Mouse (Mus musculus): ENCODE measurements around the gene Pithd1. TPM values are rescaled to one million over a fixed set of nuclear protein-coding genes. Genes with fewer than 3 reads are reported as not detected.
A peak's percentile ranks its signal among the peaks of the same experiment; 100 is the strongest.

The Pithd1 gene
- 64.8 and 65.8 TPM in 2 replicates for polyA plus RNA-seq (2014; fragmentation: Nextera tagmentation; extraction: Ambion mirVana)

DNA sequence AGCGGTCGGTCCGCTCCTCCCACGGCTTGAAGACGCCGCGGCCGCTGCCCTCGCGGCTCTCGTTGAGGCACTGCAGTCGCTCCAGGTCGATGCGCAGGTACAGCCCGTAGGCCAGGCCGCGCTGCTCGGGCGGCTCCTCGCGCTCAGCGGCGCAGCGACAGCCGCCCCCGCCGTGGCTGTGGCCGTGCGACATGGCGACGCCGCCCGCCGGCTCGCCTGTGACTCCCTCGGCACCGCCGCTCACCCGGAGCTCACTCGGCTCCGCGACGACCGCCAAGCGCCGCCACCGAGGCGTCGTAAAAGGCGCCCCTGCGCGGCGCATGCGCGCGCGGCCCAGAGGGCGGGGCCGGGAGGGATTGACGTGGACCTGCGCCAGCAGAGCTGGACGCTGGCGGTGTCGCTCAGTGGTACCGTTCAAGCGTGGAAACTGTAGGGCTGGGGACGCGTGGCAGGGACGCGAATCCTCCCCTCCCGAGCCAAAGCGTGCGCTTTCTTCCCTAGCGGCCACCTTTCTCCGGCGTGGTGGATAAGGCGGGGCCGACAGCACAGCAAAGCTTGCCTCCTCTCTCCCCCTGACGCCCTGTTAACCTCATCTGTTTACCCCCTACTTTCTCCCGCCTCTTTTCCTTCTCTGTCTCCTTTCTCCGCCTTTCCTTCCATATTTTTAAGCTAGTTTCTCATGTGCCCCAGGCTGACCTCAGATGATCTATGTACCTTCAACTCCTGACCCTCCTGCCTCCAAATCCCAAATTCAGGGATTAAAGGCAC is at the start of gene Pithd1:
TSS of gene Pithd1 (minus strand) at position 322 of the 768 bp plus-strand sequence.
- DNase-seq (ENCODE audit: low spot score, missing footprints): peak; percentile 99
- no peaks in the 10 kb centered on the region for H3K9me3 ChIP-seq (ENCODE audit: control insufficient read depth, low read length)
- H3K27ac ChIP-seq (ENCODE audit: low read depth, low read length): peak within 1 kb of the TSS; percentile 68
- H3K36me3 ChIP-seq (ENCODE audit: control insufficient read depth, insufficient read depth, low read length): peaks cover 7% of the 10 kb centered on the region; the same call in 1 of the 2 replicates
- peak within 1 kb of the TSS; percentile 96 for H3K4me3 ChIP-seq (ENCODE audit: low read depth, low read length)
- peaks cover 10% of the 10 kb centered on the region for H3K4me1 ChIP-seq (ENCODE audit: control insufficient read depth, insufficient read depth, low read length)
- peak within 1 kb of the TSS; percentile 64 for H3K4me2 ChIP-seq
- ATAC-seq (ENCODE audit: low FRiP score): peak; percentile 94
- under 1% methylated on average over 63 of the region's 81 CpGs for WGBS
- peak within 1 kb of the TSS; percentile 94 for H3K9ac ChIP-seq (ENCODE audit: low read length)
- no peaks in the 10 kb centered on the region for H3K27me3 ChIP-seq (ENCODE audit: control insufficient read depth, insufficient read depth, low read length)

DNA sequence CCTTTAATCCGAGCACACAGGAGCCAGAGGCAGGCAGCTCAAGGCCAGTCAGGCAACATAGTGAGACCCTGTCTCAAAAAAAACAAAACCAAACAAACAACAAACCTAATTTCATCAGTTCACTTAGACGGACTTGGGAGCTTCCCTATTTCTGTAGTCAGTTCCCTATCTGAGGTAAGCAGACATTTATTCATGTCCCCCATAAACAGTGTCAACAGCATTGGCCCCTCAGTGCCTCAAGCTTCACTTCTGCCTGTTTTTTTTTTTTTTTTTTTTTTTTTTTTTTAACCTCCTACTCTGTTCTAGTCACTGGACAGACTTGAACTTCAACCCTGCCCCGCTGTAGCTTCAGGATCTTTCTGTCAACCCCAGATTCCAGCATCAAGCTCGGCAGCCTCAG is 48.0 kb upstream of the Pithd1 start:
- peaks cover 13% of the 10 kb centered on the region for H3K4me1 ChIP-seq (ENCODE audit: control insufficient read depth, insufficient read depth, low read length)
- no peaks in the 10 kb centered on the region for H3K9me3 ChIP-seq (ENCODE audit: control insufficient read depth, low read length)
- ATAC-seq (ENCODE audit: low FRiP score) (no peak), DNase-seq (ENCODE audit: low spot score, missing footprints) (peak; percentile 67)
- no peak overlapping the region for H3K4me2 ChIP-seq
- no peaks in the 10 kb centered on the region for H3K27me3 ChIP-seq (ENCODE audit: control insufficient read depth, insufficient read depth, low read length)
- WGBS: 61% methylated on average over 4 of the region's 4 CpGs
- H3K27ac ChIP-seq (ENCODE audit: low read depth, low read length): no peak overlapping the region
- no peak overlapping the region for H3K9ac ChIP-seq (ENCODE audit: low read length)
- H3K4me3 ChIP-seq (ENCODE audit: low read depth, low read length): no peak overlapping the region
- no peaks in the 10 kb centered on the region for H3K36me3 ChIP-seq (ENCODE audit: control insufficient read depth, insufficient read depth, low read length)

DNA sequence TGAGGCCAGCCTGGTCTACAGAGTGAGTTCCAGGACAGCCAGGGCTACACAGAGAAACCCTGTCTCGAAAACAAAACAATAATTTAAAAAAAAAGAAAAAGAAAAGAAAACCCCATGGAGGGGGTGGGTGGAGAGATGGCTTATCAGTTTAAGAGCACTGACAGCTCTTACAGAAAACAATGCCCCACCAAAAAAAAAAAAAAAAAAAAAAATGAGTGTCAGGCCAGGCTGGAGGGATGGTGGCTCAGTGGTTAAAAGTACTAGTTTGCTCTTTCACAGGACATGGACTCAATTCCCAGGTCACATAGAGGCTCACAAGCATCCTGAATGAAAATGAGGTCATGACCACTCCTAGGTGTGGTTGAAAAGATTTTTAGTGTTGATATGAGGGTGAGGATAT is 46.2 kb upstream of the Pithd1 start:
- 76% methylated on average over 1 of the region's 1 CpGs for WGBS
- no peaks in the 10 kb centered on the region for H3K36me3 ChIP-seq (ENCODE audit: control insufficient read depth, insufficient read depth, low read length)
- no peak overlapping the region for H3K4me2 ChIP-seq
- DNase-seq (ENCODE audit: low spot score, missing footprints): peak; percentile 49
- no peak overlapping the region for H3K27ac ChIP-seq (ENCODE audit: low read depth, low read length)
- H3K9me3 ChIP-seq (ENCODE audit: control insufficient read depth, low read length): no peaks in the 10 kb centered on the region
- ATAC-seq (ENCODE audit: low FRiP score): no peak
- H3K27me3 ChIP-seq (ENCODE audit: control insufficient read depth, insufficient read depth, low read length): no peaks in the 10 kb centered on the region
- H3K9ac ChIP-seq (ENCODE audit: low read length): no peak overlapping the region
- H3K4me3 ChIP-seq (ENCODE audit: low read depth, low read length): no peak overlapping the region
- H3K4me1 ChIP-seq (ENCODE audit: control insufficient read depth, insufficient read depth, low read length): peaks cover 13% of the 10 kb centered on the region

DNA sequence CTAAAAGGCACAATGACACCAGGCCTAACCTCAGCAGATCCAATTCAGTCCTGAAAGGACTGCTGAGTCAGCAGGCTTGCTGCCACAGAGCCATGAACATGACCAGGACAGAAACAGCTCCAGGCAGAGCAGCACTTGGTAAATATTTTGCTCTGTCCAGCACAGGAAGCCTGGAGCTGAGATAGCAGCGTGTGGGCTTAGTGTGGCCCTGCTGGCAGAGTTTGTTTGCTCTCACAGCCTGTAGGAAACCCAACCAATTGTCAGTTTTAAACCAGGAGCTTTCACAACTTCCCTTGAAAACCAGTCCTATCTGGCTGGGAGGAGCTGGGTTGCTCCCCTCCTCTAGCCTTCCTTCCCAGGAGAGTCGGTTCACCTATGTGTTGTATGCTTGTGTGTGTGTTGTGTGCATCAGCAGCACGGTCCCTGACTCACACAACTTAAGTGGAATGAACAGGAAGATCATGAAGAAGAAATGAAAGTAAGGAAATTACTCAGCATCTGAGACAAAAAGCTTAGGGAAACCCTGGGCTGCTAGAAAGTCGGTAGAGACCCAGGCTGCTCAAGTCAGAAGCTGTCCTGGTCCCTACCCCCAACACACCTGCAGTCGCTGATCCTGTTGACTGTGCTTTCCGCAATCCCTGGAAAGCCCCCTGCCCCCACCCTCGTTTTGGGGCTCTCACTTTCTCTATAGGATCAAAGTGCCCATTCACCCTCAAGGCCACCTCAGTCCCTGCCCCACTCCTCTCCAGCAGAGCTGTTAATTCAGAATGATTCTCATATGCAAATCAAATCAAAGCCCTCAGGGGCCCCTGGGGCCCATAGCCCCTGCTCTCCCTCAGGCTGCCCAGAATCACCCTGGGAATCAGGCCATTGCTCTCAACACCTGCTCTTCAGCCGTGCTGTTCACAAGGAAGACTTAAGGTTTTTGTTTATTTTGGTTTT is 44.2 kb upstream of the Pithd1 start:
- H3K27ac ChIP-seq (ENCODE audit: low read depth, low read length): peak overlapping the region; percentile 55; the same call in 1 of the 2 replicates
- peak; percentile 88 for DNase-seq (ENCODE audit: low spot score, missing footprints)
- H3K4me3 ChIP-seq (ENCODE audit: low read depth, low read length): no peak overlapping the region
- H3K9me3 ChIP-seq (ENCODE audit: control insufficient read depth, low read length): no peaks in the 10 kb centered on the region
- no peaks in the 10 kb centered on the region for H3K36me3 ChIP-seq (ENCODE audit: control insufficient read depth, insufficient read depth, low read length)
- H3K4me2 ChIP-seq: no peak overlapping the region
- peaks cover 13% of the 10 kb centered on the region for H3K4me1 ChIP-seq (ENCODE audit: control insufficient read depth, insufficient read depth, low read length)
- no peaks in the 10 kb centered on the region for H3K27me3 ChIP-seq (ENCODE audit: control insufficient read depth, insufficient read depth, low read length)
- WGBS: 5% methylated on average over 8 of the region's 8 CpGs
- ATAC-seq (ENCODE audit: low FRiP score): peak; percentile 68
- 0 out of 2 replicates have a peak overlapping the region, but pooled peaks have one; percentile 1 for H3K9ac ChIP-seq (ENCODE audit: low read length)

DNA sequence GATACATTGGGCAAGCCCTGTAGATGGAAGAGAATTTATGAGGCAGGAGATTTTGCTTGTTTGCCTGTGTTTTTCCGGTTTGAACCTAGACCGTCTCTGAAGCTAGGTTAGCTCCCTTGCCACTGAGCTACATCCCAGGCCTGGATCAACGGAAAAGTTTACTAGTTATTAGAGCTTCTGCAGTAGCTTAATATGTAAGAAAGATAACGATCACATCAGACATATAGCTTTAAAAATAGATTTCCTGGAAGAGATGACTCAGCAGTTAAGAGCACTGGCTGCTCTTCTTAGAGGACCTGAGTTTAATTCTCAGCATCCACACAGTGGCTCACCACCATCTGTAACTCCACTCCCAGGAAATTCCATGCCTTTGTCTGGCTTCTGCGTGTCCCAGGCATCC is 41.6 kb upstream of the Pithd1 start:
- DNase-seq (ENCODE audit: low spot score, missing footprints) (no peak), ATAC-seq (ENCODE audit: low FRiP score) (no peak)
- no peak overlapping the region for H3K4me2 ChIP-seq
- H3K4me3 ChIP-seq (ENCODE audit: low read depth, low read length): no peak overlapping the region
- 85% methylated on average over 5 of the region's 5 CpGs for WGBS
- no peaks in the 10 kb centered on the region for H3K9me3 ChIP-seq (ENCODE audit: control insufficient read depth, low read length)
- no peaks in the 10 kb centered on the region for H3K36me3 ChIP-seq (ENCODE audit: control insufficient read depth, insufficient read depth, low read length)
- no peak overlapping the region for H3K9ac ChIP-seq (ENCODE audit: low read length)
- H3K27me3 ChIP-seq (ENCODE audit: control insufficient read depth, insufficient read depth, low read length): no peaks in the 10 kb centered on the region
- peaks cover 13% of the 10 kb centered on the region for H3K4me1 ChIP-seq (ENCODE audit: control insufficient read depth, insufficient read depth, low read length)
- no peak overlapping the region for H3K27ac ChIP-seq (ENCODE audit: low read depth, low read length)

DNA sequence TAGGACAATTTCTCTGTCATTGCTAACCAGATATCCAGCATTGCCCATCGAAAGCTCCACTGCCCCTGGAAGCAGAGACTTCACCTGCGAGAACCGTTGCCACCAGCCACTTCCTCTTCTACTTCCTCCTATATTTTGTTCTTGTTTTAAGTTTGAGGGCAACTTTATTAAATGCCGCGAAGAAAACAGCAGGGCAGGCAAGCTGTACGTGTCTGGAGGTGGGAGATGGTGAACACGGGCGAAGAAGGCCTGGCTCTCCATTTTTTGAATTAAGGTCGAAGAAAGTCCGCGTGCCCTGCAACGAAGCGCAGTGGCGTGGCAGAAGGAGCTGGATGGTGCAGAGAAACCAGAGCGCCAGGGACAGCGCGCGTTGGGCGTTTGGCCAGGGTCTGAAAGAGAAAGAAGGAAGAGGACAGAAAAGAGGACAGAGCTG is 41.1 kb upstream of the Pithd1 start:
- Histone ChIP-seq H3K4me3 (ENCODE audit: low read depth, low read length) (no peak overlapping the region), H3K4me2 (no peak overlapping the region), H3K27me3 (ENCODE audit: control insufficient read depth, insufficient read depth, low read length) (no peaks in the 10 kb centered on the region), H3K27ac (ENCODE audit: low read depth, low read length) (no peak overlapping the region), H3K9me3 (ENCODE audit: control insufficient read depth, low read length) (no peaks in the 10 kb centered on the region), H3K9ac (ENCODE audit: low read length) (no peak overlapping the region), H3K36me3 (ENCODE audit: control insufficient read depth, insufficient read depth, low read length) (no peaks in the 10 kb centered on the region), H3K4me1 (ENCODE audit: control insufficient read depth, insufficient read depth, low read length) (peaks cover 13% of the 10 kb centered on the region)
- ATAC-seq (ENCODE audit: low FRiP score) (no peak), DNase-seq (ENCODE audit: low spot score, missing footprints) (no peak)
- 90% methylated on average over 19 of the region's 19 CpGs for WGBS

DNA sequence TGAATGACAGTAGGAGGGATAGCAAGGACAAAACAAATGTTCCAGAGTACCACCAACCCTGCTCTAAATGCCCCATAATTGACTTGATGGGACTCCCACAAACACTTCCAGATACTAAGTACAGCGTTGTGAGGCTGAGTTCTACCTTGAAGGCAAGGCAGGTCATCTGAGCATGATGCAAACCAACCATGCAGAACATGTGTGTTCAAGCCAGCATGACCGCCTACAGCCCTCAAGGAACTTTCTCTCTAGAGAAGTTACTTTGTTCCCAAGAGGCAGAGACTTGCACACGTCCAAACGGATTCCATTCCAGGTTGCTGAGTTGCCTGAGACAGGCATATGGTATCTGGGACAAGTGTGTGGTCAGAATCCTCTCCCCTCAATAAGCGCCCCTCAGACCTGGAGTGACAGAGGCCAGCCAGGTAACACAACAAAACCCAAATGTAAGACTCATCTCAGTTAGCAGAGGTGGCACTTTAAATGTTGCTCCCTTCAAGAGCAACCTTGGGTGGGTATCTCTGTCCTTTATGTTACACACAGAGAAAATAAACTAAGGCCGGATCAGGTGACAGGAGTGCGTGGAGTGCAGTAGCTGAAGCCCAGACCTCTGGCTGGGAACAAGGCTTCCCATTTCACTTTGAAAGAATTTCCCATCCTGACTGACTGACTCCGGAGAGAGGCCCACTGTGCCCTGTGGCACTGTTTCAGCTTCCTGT is 40.5 kb upstream of the Pithd1 start:
- DNase-seq (ENCODE audit: low spot score, missing footprints) (peak; percentile 66), ATAC-seq (ENCODE audit: low FRiP score) (no peak)
- Histone ChIP-seq H3K9ac (ENCODE audit: low read length) (no peak overlapping the region), H3K9me3 (ENCODE audit: control insufficient read depth, low read length) (no peaks in the 10 kb centered on the region), H3K4me3 (ENCODE audit: low read depth, low read length) (no peak overlapping the region), H3K4me2 (no peak overlapping the region), H3K27ac (ENCODE audit: low read depth, low read length) (no peak overlapping the region), H3K36me3 (ENCODE audit: control insufficient read depth, insufficient read depth, low read length) (no peaks in the 10 kb centered on the region), H3K27me3 (ENCODE audit: control insufficient read depth, insufficient read depth, low read length) (no peaks in the 10 kb centered on the region), H3K4me1 (ENCODE audit: control insufficient read depth, insufficient read depth, low read length) (peaks cover 13% of the 10 kb centered on the region)
- 76% methylated on average over 8 of the region's 8 CpGs for WGBS

DNA sequence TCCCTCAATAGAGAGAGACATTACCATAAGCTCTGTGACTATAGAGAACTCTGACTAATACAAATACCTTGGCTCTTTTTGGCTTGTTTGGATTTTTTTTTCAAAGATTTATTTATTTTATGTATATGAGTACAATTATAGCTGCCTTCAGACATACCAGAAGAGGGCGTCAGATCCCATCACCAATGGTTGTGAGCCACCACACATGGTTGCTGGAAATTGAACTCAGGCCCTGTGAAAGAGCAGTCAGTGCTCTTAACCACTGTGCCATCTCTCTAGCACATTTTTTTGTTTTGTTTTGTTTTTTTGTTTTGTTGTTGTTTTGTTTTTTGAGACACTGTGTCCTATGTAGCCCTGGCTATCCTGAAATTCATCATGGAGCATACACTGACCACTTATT is 38.3 kb upstream of the Pithd1 start:
- H3K4me3 ChIP-seq (ENCODE audit: low read depth, low read length): no peak overlapping the region
- H3K27ac ChIP-seq (ENCODE audit: low read depth, low read length): no peak overlapping the region
- no peak overlapping the region for H3K4me2 ChIP-seq
- no peaks in the 10 kb centered on the region for H3K27me3 ChIP-seq (ENCODE audit: control insufficient read depth, insufficient read depth, low read length)
- 77% methylated on average over 1 of the region's 1 CpGs for WGBS
- no peaks in the 10 kb centered on the region for H3K9me3 ChIP-seq (ENCODE audit: control insufficient read depth, low read length)
- DNase-seq (ENCODE audit: low spot score, missing footprints): peak; percentile 54
- H3K9ac ChIP-seq (ENCODE audit: low read length): no peak overlapping the region
- no peak for ATAC-seq (ENCODE audit: low FRiP score)
- no peaks in the 10 kb centered on the region for H3K36me3 ChIP-seq (ENCODE audit: control insufficient read depth, insufficient read depth, low read length)
- H3K4me1 ChIP-seq (ENCODE audit: control insufficient read depth, insufficient read depth, low read length): peaks cover 6% of the 10 kb centered on the region
